40 mouse cellular contexts compared by ENCODE assay signal in the genomic region with DNA sequence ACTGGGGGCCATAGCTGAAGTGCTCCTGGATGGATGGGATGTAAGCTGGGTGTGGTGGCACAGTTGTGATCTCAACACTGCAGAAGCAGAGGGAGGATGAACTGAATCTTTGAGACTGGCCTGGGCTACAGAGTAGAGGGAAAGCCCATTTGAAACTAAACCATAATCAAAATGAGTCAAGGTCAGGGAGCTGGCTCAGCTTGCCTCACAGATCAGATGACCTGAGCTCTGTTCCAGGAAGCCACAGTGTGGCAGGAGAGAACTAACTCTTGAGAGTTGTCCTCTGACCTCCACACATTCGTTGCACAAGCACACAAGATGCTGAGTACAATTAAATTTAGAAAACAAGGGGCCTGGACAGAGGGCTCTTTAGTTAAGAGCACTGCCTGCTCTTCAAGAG. TPM values are rescaled to one million over a fixed set of nuclear protein-coding genes. Genes with fewer than 3 reads are reported as not detected.
"Had no signal": no experiment of that assay in that cellular context is flagged by ENCODE, and none has a peak within 500 bp of the region (broad histone marks: within the 10 kb centered on the region; RNA-seq: fewer than 3 reads in every experiment).

No protein-coding gene starts in this region.

RNA-seq across cellular contexts. Expression of gene Gm4871, which starts 12.3 kb away (rescaled TPM):
- total RNA-seq: gastrocnemius, adult 18-20 months; gastrocnemius, adult 8-10 months; gastrocnemius, postnatal 14 days; gastrocnemius, postnatal 36 days; heart, adult 18-20 months; heart, adult 8-10 months; heart, postnatal 14 days; heart, postnatal 36 days; hematopoietic stem cell, adult 5-6 weeks; hindbrain, postnatal 0 days; layer of hippocampus, adult 18-20 months; layer of hippocampus, adult 8-10 months; layer of hippocampus, postnatal 14 days; layer of hippocampus, postnatal 36 days; left cerebral cortex, adult 18-20 months; left cerebral cortex, adult 8-10 months; left cerebral cortex, postnatal 10 days; left cerebral cortex, postnatal 25 days; left cerebral cortex, postnatal 4 days; liver, adult 2 months had no signal
- polyA plus RNA-seq: gonadal fat pad, adult 2 months; heart, embryonic 10.5 days; heart, embryonic 12.5 days; heart, embryonic 14.5 days; heart, embryonic 16.5 days; hindbrain, embryonic 11.5 days; hindbrain, embryonic 13.5 days; hindbrain, embryonic 15.5 days; hindbrain, postnatal 0 days; intestine, embryonic 14.5 days; intestine, embryonic 16.5 days; kidney, adult 2 months; kidney, embryonic 15.5 days; kidney, postnatal 0 days; large intestine, adult 2 months; limb, embryonic 11.5 days; limb, embryonic 13.5 days; limb, embryonic 15.5 days; liver, adult 2 months; liver, embryonic 12.5 days; liver, embryonic 14.5 days; liver, embryonic 16.5 days had no signal

RNA-seq across cellular contexts. Expression of gene 1700018F24Rik, which starts 22.5 kb away (rescaled TPM):
- total RNA-seq: gastrocnemius, adult 18-20 months; gastrocnemius, adult 8-10 months; gastrocnemius, postnatal 14 days; gastrocnemius, postnatal 36 days; heart, adult 18-20 months; heart, adult 8-10 months; heart, postnatal 14 days; heart, postnatal 36 days; hematopoietic stem cell, adult 5-6 weeks; hindbrain, postnatal 0 days; layer of hippocampus, adult 18-20 months; layer of hippocampus, adult 8-10 months; layer of hippocampus, postnatal 14 days; layer of hippocampus, postnatal 36 days; left cerebral cortex, adult 18-20 months; left cerebral cortex, adult 8-10 months; left cerebral cortex, postnatal 10 days; left cerebral cortex, postnatal 25 days; left cerebral cortex, postnatal 4 days; liver, adult 2 months had no signal
- polyA plus RNA-seq: gonadal fat pad, adult 2 months; heart, embryonic 10.5 days; heart, embryonic 12.5 days; heart, embryonic 14.5 days; heart, embryonic 16.5 days; hindbrain, embryonic 11.5 days; hindbrain, embryonic 13.5 days; hindbrain, embryonic 15.5 days; hindbrain, postnatal 0 days; intestine, embryonic 14.5 days; intestine, embryonic 16.5 days; kidney, adult 2 months; kidney, embryonic 15.5 days; kidney, postnatal 0 days; large intestine, adult 2 months; limb, embryonic 11.5 days; limb, embryonic 13.5 days; limb, embryonic 15.5 days; liver, adult 2 months; liver, embryonic 12.5 days; liver, embryonic 14.5 days; liver, embryonic 16.5 days had no signal
